Mouse (Mus musculus): Measurements from ENCODE around the gene Baiap2.
A peak's percentile ranks its signal among the peaks of the same experiment; 100 is the strongest.

GRCm38 (mm10) chr11:119935457-119935856 lies 7.1 kb upstream of the Baiap2 start:
- peak; percentile 47; the same call in 1 of the 2 replicates for TF ChIP-seq CTCF (IDR thresholded peaks at IDR 0.05; ENCODE audit: control insufficient read depth, insufficient read depth, insufficient replicate concordance, low read depth, low read length)
- no peak for TF ChIP-seq POLR2A (IDR thresholded peaks at IDR 0.05; ENCODE audit: control insufficient read depth, low read depth, low read length)

All from testis, adult 2 months (tissue).